Mouse (Mus musculus): ENCODE results near the gene Cfdp1.

Gene Cfdp1

DNA sequence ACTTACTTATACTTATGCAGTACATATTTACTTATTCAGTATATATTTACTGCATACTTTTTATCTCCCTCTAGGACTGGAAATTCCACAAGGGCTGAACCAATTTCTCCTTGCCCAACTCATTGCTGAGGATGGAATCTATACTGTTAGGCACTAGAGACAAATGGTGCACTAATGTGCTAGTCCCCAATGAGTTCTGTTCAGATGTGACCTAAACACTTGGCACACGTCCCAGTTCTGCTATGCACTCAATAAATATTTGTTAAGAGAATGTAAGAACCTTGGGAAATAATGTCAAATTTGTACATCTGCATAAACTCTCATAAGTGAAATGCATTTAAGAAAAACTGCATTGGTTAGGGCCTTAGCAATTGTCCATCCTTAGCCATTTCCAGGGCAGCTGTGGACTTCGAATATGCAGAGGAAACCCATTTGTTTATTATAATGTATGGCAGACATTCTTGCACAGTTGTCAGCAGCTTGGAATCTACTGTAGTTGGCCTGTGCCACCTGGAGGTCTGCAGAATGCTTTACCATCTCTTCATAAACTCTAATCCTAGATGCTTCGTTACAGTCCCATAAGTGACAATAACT is 60.7 kb downstream of the Cfdp1 start:
- DNase-seq (ENCODE audit: low spot score): no peak

DNA sequence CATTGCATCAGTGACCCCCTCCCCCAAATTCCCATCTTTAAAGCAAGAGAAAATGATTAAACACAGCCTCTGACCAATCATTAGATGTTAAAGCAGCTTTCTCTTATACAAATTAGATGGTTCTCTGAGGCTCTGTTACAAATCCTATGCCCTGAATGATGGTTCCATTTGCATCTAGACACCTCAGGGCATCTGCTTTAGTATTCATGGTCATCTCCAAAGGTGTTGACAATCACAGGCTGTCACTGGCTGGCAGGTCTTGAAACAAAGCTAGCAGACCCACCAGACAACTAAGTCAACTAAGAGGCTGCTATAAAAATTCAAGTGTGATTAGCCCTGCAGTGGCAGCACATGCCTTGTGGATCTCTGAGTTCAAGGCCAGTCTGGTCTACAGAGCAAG is 64.5 kb downstream of the Cfdp1 start:
- no peak for DNase-seq (ENCODE audit: low spot score)

DNA sequence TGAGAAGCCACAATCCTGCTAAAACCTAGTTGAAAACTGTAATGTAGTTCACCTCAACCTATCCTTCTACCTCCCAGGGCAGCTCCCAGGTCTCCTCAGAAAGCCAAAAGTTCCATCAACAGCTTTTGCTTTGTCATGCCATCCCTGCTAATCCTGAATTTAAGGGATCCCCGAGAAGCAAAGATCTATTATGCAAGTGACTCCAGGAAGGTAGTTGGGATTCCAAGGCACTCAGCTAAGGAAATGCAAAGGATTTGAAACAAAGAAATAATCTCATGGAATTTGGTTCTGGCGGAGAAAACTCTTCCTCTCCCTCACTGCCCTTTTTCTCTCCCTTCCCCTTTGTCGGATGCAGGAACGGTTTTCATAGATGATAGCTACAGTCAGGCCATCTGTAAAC is 64.9 kb downstream of the Cfdp1 start:
- DNase-seq (ENCODE audit: low spot score): no peak

GRCm38 (mm10) chr8:111788497-111788896 is 65.6 kb downstream of the Cfdp1 start:
- no peak for DNase-seq (ENCODE audit: low spot score)

- DNase-seq (ENCODE audit: low spot score): no peak
Observed at GRCm38 (mm10) chr8:111788085-111788484, 66.0 kb downstream of the Cfdp1 start.

GRCm38 (mm10) chr8:111787683-111788082 is 66.4 kb downstream of the Cfdp1 start:
- no peak for DNase-seq (ENCODE audit: low spot score)

GRCm38 (mm10) chr8:111786701-111787588 is 67.1 kb downstream of the Cfdp1 start:
- no peak for DNase-seq (ENCODE audit: low spot score)

- no peak for DNase-seq (ENCODE audit: low spot score)
Observed at GRCm38 (mm10) chr8:111786116-111786515, 68.0 kb downstream of the Cfdp1 start.

DNA sequence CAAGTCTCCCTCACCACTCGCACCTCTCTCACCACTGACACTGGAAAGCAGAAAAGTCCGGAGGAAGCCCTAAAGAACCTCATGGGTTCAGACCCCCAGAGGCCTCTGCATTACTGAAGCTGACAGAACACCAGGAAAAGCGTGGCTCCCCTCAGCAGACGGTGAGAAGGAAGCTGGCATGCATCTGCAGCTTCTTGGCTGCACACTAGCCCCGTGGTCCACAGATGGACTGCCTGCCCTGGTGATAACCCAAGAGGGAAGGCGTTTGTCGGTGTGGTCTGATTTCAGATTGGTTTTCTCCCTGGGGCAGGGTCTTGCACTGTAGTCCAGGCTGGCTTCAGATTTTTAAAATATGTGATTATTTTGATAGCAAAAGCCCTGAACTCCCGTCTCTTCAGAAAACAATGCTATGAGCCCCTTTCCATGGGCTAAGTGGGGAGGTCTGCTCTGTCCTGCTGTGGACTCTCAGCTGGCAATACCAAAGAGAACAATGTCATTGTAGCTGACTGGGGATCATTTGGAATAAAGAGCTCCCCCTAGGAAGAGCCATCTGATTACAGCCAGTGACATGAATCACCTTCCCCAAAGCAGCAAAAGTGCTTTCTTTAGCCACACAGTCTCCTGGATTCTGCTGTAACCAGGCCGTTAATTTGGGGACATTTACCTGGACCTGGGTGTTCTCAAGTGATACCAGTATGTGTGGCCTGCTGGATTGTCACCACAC is 71.3 kb downstream of the Cfdp1 start:
- no peak for DNase-seq (ENCODE audit: low spot score)

GRCm38 (mm10) chr8:111782161-111782560 is 71.9 kb downstream of the Cfdp1 start:
- no peak for DNase-seq (ENCODE audit: low spot score)

GRCm38 (mm10) chr8:111780697-111781424 is 73.2 kb downstream of the Cfdp1 start:
- DNase-seq (ENCODE audit: low spot score): no peak

GRCm38 (mm10) chr8:111779690-111780089 is 74.4 kb downstream of the Cfdp1 start:
- no peak for DNase-seq (ENCODE audit: low spot score)

- DNase-seq (ENCODE audit: low spot score): no peak
Observed at GRCm38 (mm10) chr8:111778801-111779200, 75.3 kb downstream of the Cfdp1 start.

GRCm38 (mm10) chr8:111776492-111776891 is 77.6 kb downstream of the Cfdp1 start:
- DNase-seq (ENCODE audit: low spot score): no peak

DNA sequence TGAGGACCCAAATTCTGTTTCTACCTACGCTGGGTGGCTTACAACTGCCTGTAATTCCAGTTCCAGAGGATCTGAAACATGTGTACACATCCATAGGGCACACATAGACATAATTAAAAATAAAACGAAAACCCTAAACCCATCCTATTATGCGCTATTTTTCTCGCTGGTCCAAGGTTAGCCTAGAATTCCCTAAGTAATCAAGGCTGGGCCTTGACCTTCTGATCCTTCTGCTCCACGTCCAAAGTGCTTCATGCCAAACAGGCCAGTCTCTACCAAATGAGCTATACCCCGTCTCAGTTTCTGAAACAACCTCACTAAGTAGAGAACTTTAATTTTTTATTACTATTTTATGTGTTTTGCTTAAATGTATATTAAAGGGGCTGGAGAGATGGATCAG is 78.3 kb downstream of the Cfdp1 start:
- no peak for DNase-seq (ENCODE audit: low spot score)

GRCm38 (mm10) chr8:111773476-111773875 is 80.6 kb downstream of the Cfdp1 start:
- DNase-seq (ENCODE audit: low spot score): no peak

DNA sequence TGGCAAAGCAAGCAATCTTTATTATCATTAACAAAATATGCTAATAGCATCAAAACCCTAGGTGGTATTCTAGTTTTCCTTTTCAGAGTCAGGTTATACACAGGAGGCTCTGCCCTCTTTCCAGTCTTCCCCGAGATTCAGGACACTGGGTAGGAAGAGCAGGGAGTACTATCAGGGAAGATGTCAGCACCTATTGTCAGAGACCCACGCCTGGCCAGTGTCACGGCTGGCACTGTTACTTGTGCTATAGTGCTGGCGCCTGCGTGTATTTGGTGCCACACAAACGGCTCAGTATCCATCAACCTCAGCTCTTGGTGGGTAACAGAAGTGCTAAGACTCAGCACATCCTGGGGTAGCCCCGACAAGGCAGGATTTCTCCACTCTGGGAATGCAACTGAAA is 81.0 kb downstream of the Cfdp1 start:
- no peak for DNase-seq (ENCODE audit: low spot score)

GRCm38 (mm10) chr8:111772083-111772482 is 82.0 kb downstream of the Cfdp1 start:
- DNase-seq (ENCODE audit: low spot score): no peak

GRCm38 (mm10) chr8:111771625-111772020 is 82.5 kb downstream of the Cfdp1 start:
- no peak for DNase-seq (ENCODE audit: low spot score)

DNA sequence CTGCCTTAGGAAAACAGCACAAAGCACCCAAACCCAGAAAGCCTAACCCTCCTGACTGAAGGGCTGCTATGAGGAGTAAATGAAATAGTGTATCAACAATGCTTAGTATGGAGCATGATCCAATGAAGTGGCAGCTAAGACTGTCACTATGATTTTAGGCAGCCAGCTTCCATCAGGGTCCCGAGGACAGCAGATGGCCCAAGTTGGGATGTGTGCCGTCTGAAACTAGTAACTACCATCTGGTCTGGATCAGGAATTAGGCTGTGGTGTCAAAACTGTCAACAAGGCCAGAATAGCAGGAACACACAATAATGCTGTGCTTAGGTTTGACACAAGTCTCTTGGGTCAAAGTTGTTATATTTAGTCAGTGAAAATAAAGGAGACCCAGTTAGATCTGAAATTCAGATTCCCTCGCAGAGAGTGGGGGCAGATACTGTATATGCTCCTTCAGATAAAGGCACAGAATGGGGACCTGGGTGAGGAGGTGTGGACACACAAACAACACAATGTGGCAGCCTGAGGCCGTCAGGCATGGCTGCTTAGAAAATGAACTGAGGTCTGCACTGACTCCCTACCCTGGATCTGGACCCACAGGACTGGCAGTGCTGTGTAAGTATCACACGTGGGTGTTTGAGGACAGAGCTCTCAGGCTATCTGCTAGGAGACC is 83.0 kb downstream of the Cfdp1 start:
- DNase-seq (ENCODE audit: low spot score): no peak

- DNase-seq (ENCODE audit: low spot score): peak; percentile 70
Observed at GRCm38 (mm10) chr8:111769764-111770428, 84.2 kb downstream of the Cfdp1 start.
